Mouse (Mus musculus) cerebellum, adult 8-10 months (tissue): ENCODE results near the gene Mon1a.
A peak's percentile ranks its signal among the peaks of the same experiment; 100 is the strongest.

Source experiments
- DNase-seq: peaks from one replicate; pipeline ENCODE4 v3.0.0; 2022

Gene Mon1a

DNA sequence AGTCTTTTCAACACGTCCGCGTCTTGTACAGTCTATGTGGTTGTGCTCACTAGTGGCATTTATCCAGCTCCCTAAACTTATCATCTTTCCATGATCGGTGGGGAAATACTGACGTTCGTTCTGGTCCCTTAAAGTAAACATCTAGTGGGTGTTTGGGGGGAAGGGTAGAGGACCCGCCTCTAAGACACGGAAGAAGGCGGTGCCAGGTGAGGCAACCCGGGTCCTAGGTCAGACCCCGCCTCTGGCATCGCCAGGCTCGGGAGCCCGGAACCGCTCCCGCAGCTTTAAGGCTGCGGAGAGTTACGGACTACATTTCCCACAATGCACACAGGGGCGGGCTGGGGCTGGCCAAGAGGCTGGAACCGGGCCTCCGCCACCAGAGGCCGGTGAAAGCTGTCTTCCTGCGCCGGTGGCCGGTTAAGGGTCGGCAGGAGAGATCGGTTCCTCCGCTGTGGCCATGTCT, at the start of gene Mon1a:
Gene Mon1a, plus strand, starts transcription at position 348 of the 463 bp plus-strand sequence.
- peak; percentile 87 for DNase-seq

DNA sequence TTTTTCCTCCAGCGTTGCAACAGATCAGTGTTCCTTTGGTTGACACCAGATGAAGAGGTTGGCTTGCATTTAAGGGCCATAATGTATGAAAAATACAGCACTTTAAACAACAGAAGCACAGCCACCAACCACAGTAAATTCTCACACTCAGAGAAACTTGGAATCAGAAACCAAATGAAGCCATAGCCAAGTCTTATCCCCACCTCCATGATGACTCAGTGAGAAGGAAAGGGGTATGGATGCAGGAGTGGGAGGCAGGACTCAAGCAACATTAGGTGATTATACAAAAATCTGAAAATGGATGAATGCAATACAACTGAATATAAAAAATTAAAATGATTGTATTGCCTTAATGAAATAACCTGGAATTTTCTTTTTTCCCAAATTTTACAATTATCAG, 49.1 kb upstream of the Mon1a start:
- no peak for DNase-seq

DNA sequence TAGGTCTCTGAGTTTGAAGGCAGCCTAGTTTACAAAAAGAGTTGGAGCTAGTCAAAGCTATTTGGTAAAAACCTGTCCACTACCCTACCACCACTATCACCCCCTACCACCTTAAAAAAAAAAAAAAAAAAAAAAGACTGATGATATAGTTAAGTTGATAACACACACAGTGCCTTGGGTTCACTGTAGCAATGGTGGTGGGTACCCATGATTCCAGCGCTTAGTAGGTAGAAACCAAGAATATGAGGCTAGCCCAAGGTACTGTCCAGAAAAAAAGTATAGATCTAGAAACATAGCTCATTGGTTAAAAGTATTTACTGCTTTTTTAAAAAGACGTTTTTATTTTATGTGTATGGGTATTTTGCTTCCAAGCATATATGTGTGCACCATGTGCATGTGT, 45.2 kb upstream of the Mon1a start:
- DNase-seq: no peak

DNA sequence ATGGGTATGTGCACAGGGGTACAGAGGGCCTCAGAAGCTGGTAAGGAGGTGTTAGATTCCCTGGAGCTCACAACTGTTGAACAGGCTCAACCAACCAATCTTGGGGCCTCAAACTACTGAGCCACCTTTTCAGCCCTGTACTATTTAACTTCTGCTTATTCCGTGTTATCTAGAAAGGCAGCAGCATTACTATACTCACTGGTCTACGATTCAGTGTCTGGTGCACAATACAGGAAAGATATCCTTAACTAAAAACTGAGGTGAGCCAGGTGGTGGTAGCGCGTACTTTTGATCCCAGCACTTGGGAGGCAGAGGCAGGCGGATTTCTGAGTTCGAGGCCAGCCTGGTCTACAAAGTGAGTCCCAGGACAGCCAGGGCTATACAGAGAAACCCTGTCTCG, 39.0 kb upstream of the Mon1a start:
- no peak for DNase-seq

DNA sequence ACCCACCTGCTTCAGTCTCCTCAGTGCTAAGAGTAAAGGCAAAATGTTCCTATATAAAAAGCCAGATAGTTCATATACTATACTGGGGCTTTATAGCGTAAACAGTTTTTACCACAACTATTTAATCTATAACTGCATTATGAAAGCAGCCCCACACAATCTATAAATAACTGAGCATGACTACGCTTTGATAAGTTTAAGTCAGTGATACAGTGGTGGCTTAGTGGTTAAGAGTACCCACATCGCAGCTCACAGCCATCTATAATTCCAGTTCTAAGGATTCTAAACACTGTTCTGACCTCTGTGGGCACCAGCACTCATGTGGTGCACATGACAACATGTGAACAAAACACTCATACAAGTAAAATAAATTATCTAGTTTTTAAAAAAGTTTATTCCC, 29.6 kb upstream of the Mon1a start:
- no peak for DNase-seq

DNA sequence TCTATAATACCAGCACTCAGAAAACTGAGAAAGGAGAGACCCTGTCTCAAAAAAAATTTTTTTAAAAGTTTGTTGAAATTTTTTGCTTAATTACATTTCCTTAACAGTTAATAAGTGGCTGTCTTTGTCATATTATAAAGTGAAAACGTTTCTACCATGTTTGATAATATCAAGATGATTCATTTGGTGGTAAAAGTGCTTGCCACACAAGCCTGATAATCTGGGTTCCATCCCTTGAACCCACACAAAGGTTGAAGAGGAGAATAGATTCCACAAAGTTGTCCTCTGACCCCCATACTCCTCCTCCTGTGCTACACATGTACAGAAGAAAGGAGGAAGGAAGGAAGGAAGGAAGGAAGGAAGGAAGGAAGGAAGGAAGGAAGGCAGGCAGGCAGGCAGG, 23.5 kb upstream of the Mon1a start:
- DNase-seq: no peak

DNA sequence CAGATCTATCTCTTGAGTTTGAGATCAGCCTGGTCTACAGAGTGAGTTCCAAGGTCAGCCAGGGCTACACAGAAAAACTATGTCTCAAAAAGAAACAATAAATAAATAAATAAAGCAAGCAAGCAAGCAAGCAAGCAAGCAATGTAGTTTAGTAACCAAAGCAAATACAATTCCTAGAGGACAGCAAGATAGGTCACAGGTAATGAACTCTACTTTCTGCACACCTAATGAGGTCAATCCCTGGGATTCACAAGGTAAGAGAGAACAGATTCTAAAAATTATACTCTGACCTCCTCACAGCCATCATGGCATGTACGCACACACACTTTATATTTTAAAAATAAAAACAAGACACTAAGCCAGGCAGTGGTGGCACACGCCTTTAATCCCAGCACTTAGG, 21.9 kb upstream of the Mon1a start:
- DNase-seq: no peak

DNA sequence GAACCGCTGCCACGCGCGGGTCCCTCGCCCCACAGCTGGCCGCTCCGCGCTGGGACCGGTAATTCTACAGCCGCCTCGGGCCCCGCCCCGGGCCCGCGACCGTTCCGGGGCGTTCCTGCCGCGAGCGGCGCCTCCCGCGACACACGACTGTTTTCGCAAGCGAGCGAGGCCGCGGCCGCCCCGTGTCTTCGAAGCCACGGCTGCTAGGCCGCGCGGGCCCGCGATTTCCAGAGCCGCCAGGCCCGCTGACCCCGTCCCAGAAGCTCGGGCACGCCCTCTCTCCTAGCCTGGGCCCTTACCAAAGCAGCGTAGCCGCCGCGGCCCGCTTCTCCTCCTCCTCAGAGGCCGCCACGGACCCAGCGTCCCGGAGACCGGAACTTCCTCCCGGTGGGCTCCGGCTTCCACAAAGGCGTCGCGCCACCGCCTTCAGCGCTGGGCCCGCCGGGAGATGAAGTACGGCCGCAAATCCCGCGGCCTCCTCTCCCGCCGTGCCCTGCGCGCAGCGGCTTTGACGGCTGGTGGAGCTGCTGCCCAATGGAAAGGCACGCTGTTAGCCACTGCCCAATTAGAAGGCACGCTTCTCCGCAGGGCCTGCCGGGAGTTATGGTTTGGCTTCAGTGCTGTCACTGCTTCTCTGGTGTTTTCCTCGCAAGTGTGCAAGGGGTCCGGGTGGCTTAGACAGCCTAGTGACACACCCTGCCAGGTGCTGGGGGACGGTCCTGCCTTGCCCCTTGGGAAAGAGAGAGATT, 15.4 kb upstream of the Mon1a start:
- DNase-seq: peak; percentile 92

DNA sequence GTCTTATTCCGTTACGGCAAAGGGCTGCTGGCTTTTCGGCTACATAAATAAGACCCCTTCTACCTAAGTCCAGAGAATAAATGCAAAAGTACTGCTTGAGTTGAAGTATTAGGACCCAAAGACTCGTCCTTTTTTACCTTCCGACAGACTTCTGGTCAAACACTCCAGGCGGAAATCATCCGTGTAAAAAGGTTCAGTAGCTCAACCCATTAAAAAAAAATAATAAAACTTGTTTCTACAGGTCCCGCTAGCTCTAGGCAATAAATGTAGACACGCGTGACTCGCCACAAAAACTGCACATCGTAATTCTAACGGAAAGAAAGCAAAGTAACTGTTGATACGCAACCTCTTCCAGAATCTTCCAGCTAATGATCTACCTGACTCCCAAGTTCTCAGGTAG, 14.8 kb upstream of the Mon1a start, which contains the start of gene Rbm6:
Gene Rbm6, minus strand, starts transcription at position 101 of the 400 bp plus-strand sequence.
- no peak for DNase-seq

DNA sequence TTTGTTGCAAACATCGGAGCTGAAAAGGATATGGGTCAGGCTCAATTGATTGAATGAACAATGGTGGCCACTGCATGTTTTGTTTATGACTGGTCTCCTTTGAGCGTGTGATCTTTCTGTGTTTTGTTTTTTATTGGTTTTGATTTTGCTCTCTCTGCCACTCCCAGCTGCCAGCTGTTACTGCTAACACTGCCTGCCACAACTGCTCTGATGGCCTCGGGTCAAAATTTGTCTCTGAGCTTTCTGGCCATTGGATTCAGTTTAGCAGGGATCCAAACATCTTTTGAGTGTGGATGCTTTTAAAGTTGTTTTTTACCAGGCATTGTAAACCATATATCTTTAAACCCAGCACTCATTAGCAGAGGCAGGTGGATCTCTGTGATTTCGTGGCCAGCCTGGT, 7.5 kb upstream of the Mon1a start:
- DNase-seq: no peak

DNA sequence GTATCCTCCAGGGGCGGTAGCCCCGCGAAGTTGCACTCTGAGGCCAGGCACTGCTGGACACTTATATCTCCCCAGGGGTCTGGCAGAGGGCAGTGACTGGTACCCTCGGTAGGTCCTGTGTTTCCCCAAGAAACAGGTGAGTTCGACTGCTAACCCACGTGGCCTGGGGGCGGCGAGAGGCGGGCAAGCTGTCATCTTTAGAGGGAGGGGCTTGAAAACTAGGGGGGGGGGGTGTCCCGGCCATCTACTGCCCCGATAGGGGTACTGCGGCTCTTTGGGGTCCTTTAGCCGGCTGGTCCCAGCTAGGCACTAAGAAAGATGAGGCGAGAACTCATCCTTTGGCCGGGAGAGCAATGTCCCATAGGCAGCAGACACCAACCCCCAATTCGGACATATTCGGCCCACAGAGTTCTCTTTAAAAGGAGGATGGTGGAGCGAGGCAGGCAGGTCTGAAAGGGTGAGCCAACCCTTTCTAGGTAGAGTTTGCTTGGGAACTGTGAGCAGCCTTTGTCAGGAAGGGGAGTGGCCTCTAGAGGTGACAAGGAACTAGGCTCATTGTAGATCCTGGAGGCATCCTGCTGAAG, 408 bp downstream of the Mon1a start:
- DNase-seq: peak; percentile 39

DNA sequence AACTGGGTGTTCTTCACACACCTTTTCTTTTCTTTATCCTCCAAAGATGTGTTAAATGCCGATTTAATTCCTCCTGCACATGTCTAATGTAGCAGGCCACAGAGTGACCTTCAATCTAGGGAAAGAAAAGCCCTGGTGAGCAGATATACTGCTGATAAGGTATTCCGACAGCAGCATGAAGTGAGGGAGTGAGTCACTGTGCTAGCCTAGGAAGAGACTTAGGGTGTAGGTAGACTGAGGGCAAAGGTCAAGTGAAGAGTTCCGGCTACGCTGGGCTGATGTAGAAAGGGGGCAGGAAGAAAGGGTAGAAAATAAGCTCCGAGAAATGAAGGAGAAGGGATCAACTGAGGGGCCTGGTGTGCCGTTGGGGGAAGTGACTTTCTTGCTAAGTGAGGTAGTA, 2.3 kb downstream of the Mon1a start:
- DNase-seq: no peak

DNA sequence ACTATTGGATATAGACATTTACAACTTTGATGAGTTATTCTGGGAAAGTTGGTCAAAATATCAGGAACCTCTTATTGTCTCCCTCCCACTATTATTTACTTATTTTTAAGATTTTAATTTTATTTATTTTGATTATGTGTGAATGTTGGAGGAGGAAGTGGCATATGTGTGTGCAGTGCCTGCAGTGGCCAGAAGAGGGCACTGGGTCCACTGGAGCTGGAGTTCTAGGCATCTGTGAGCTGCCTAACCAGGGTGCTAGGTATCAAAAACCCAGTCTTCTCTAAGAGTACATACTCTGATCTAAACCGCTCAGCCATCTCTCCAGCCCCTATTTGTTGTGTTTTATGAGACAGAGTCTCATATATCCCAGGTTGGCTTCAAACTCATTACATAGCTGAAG, 3.1 kb downstream of the Mon1a start:
- no peak for DNase-seq

DNA sequence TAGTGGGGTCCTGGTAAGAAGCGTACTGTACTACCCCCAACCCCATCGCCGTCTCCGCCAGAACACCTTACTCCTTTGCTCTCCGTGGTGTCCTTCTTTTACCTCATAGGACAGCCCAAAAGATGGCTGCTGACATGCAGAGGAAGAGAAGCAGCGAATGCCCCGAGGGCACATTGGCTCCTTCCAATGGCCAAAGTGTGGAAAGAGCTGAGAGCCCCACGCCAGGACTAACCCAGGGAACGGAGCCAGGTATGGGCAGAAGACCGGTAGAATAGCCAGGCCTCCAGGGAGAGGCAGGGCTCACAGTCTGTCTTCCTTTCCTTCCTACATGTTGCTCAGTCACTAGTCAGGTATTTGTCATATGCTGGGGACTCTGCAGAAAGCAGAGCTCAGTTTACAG, 10.6 kb downstream of the Mon1a start:
- DNase-seq: no peak

DNA sequence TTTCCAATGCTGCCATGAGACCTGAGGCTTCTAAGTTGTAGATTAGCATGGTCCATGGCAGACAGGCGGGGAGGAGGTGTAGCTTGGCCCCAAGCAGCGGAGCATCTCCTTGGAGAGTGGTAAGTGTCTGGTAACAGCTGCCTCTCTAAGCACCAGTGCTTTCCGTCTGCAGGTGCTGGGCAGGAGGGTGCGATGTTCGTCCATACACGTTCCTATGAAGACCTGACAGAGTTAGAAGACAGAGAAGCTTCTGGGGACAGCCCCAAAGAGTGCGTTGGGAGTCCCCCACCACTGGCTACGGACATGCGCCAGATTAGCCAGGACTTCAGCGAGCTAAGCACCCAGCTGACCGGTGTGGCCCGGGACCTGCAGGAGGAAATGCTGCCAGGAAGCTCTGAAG, 11.9 kb downstream of the Mon1a start:
- no peak for DNase-seq

DNA sequence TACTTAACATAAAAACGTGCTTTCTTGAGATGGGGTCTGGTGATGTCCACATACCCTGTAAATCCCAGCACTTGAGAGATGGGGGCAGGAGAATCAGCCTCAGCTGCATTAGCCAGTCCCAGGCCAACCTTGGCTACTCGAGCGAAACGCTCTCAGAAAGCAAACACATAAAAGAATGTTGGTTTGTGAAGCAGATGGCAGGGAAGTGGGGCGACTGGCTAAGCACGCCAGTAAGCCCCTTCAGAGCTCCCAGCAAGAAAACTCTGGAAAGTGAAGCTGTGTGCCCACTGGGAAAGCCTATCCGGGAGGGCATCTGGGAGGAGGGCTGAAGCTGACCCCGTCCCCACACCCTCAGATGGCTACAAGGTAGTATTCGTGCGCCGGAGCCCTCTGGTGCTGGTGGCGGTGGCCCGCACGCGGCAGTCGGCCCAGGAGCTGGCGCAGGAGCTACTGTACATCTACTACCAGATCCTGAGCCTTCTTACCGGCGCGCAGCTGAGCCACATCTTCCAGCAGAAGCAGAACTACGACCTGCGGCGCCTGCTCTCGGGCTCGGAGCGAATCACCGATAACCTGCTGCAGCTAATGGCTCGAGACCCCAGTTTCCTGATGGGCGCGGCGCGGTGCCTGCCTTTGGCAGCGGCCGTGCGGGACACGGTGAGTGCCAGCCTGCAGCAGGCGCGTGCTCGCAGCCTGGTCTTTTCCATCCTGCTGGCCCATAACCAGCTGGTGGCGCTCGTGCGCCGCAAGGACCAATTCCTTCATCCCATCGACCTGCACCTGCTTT, 13.1 kb downstream of the Mon1a start:
- DNase-seq: peak; percentile 93

DNA sequence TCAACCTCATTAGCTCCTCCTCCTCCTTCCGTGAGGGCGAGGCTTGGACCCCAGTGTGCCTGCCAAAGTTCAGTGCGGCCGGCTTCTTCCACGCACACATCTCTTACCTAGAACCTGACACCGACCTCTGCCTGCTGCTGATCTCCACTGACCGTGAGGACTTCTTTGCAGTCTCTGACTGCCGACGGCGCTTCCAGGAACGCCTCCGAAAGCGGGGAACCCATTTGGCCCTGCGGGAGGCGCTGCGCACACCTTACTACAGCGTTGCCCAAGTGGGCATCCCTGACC, 13.6 kb downstream of the Mon1a start:
- DNase-seq: no peak

DNA sequence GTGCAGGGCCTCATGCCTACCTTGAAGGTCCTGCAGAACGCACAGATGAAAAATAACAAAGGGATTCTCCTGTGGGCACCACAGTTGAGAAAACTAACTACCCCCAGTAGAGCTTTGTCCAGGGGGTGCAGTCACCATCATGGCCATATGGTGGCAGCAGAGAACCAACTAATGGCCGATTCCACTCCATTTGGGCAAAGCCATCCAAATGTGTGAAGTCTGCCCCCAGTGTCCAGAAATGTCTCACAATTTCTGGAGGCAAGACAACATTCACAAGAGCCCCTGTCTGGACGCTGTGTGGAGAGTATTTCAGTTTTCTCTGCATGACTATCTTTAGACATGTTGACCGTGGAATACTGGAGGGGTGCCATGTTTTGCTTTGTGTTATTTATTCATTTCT, 16.8 kb downstream of the Mon1a start:
- peak; percentile 90 for DNase-seq

DNA sequence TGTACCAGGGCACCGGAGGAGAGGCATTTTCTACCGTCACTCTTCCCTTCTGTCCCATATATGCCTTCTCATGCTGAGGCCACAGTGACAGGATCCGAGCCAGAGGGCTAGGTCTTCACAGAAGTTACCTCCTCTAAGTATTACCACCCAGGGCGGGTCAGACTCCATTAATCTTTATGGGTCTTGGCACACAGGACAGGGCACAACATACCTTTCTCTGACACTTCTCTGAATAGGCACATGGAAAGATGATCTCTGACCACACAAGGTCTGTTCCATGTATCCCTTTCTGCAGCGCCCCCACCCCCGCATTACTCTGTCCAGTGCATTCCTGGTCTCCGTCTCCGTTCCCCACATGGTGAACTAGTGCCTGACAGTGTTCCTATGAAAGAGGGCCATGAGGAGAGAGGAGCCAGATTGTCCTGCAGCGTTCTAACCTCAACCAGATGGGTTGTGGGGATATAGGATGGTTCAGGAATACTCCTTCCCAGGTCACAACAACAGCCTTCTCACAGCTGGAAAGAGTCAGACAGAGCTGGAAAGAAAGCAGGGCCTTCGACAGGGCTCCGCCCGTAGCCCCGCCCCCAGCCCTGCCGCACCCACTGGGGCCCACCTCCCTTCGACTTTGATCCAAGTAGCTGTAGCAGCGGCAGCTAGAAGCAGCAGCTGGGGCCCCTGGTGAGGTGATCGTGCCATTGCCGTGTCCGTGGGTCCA, 18.5 kb downstream of the Mon1a start, which contains the start of gene Mst1r:
Gene Mst1r, plus strand, starts transcription at position 622 of the 715 bp plus-strand sequence.
- no peak for DNase-seq

DNA sequence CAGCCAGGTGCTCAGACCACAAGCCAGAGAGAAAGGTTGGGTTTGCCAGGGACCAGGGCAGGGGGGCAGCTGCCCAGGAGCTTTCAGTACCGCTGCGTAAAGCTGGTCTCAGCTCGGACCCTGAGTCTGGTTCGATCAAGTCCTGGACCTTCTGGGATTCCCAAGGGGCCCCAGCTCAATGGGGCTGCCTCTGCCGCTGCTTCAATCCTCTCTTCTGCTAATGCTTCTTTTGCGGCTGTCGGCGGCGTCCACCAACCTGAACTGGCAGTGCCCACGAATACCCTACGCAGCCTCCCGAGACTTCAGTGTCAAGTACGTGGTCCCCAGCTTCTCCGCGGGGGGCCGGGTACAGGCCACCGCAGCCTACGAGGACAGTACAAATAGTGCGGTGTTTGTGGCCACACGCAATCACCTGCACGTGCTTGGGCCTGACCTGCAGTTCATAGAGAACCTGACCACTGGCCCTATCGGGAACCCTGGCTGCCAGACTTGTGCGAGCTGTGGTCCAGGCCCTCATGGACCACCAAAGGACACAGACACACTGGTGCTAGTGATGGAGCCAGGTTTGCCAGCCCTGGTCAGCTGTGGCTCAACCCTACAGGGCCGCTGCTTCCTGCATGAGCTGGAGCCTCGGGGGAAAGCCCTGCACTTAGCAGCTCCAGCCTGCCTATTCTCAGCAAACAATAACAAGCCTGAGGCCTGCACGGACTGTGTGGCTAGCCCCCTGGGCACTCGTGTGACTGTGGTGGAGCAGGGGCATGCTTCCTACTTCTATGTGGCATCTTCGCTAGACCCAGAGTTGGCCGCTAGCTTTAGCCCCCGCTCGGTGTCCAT, 19.2 kb downstream of the Mon1a start:
- no peak for DNase-seq

DNA sequence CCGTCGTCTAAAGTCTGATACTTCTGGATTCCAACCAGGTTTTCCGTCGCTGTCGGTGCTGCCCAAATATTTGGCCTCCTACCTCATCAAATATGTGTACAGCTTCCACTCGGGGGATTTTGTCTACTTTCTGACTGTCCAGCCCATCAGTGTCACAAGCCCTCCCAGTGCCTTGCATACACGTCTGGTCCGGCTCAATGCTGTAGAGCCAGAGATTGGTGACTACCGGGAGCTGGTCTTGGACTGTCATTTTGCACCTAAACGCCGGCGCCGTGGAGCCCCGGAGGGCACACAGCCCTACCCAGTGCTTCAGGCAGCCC, 19.8 kb downstream of the Mon1a start:
- DNase-seq: no peak

DNA sequence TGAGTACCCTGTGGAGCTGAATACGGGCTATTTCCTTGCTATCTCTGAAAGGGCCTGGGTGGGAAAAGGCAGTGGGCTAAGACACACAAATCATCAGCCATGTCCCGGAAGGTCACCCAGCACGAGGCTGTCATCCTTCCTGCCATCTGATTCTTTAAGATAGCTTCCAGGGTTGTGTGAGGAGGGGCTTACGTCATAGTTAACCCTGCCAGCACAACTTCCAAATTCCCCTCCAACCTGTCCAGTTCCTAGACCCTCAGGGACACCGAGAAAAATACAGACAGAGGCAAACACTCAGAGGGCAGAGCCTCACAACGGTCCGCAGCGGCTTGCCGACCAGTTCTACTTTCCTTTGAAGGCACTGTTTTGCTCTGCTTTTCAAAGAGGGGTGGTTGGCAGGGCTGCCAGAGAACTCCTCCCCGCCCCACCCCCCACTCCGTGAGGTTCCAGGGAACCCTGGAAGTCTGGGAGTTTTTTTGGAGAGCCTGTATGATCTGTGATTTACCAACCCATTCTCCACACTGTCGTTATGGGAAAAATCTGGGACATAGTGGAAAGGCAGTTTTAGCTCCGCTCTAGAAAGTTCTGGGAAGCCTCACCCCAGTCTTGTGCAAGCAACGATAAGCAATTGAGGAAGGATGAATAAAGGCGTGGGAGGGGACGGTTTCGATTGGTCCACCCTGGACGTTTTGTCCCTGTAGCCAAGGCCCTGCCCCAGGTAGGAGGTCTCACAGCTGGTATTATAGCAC, 20.6 kb downstream of the Mon1a start:
- DNase-seq: no peak
